Mouse (Mus musculus) G1E (cell line): Measurements from ENCODE around the gene Zfp106. TPM values are rescaled to one million over a fixed set of nuclear protein-coding genes. Genes with fewer than 3 reads are reported as not detected.

ENCODE experiments used
- ATAC-seq: 2 replicates; pipeline ENCODE4 v1.8.0; 2016; ENCODE audit warnings: mild to moderate bottlenecking; ENCODE audit not compliant: insufficient number of reproducible peaks, poor library complexity, low FRiP score, severe bottlenecking; ENCODE audit errors: extremely low read depth
- DNase-seq: peaks from one replicate; pipeline ENCODE4 v3.0.0; 2012; ENCODE audit warnings: low spot score
- H3K27me3 ChIP-seq: 2 replicates; pipeline ENCODE4 v1.6.1; 2012; ENCODE audit warnings: mild to moderate bottlenecking, low read length, inconsistent platforms; ENCODE audit not compliant: insufficient read depth
- H3K36me3 ChIP-seq: replicated peaks from 2 replicates; pipeline ENCODE3; 2012; ENCODE audit warnings: mild to moderate bottlenecking, inconsistent platforms
- H3K4me1 ChIP-seq: 2 replicates; pipeline ENCODE4 v1.6.1; 2012; ENCODE audit warnings: low read depth, low read length, inconsistent platforms, mixed read lengths; ENCODE audit not compliant: insufficient read depth
- H3K4me3 ChIP-seq: 2 replicates; pipeline ENCODE4 v1.5.1; 2012; ENCODE audit warnings: low read depth, mild to moderate bottlenecking, inconsistent platforms, low read length, moderate library complexity, mixed read lengths
- H3K9me3 ChIP-seq: replicated peaks from 2 replicates; pipeline ENCODE4 v1.6.1; 2012; ENCODE audit warnings: inconsistent platforms
- CTCF ChIP-seq: IDR thresholded peaks from 2 replicates; pipeline ENCODE4 v1.5.1; 2012; ENCODE audit warnings: low read depth, low read length, inconsistent platforms, mixed read lengths
- GATA1 ChIP-seq: IDR thresholded peaks from 2 replicates; pipeline ENCODE4 v1.6.1; 2012; ENCODE audit warnings: borderline replicate concordance, low read length, inconsistent platforms, mixed read lengths
- GATA2 ChIP-seq: IDR thresholded peaks from 2 replicates; pipeline ENCODE4 v1.6.1; 2012; ENCODE audit warnings: low read depth, low read length, inconsistent platforms, borderline replicate concordance
- POLR2AphosphoS5 ChIP-seq: IDR thresholded peaks from 2 replicates; pipeline ENCODE4 v1.6.1; 2012; ENCODE audit warnings: low read depth, low read length, inconsistent platforms; ENCODE audit not compliant: insufficient replicate concordance
- TAL1 ChIP-seq: conservative IDR thresholded peaks from 2 replicates; pipeline ENCODE4 v1.6.1; 2012; ENCODE audit warnings: low read depth, low read length, inconsistent platforms, mixed read lengths
- polyA plus RNA-seq: library from polyadenylated mRNA; stranded (reverse); fragments of >175 nt; gene quantifications from 2 replicates; pipeline ENCODE4 v1.2.3, GENCODE M21; 2012
- total RNA-seq, 2 experiments: library from RNA; stranded (forward) in 1 of 2; stranded (reverse) in 1 of 2; fragments of 200-1000 nt in 1 of 2; fragments of >200 nt in 1 of 2; fragmentation: Nextera tagmentation in 1 of 2; gene quantifications; 2 replicates each; pipeline ENCODE4 v1.2.3; 2014 to 2017

The Zfp106 gene
- total and polyA plus RNA-seq, 3 experiments = 98.6 to 301 (median 104) TPM

GRCm38 (mm10) chr2:120469220-120469619, 94.4 kb downstream of the Zfp106 start:
- Histone ChIP-seq H3K9me3 (no peaks in the 10 kb centered on the region), H3K27me3 (peaks cover 51% of the 10 kb centered on the region), H3K36me3 (no peaks in the 10 kb centered on the region), H3K4me3 (no peak overlapping the region), H3K4me1 (peaks cover 8% of the 10 kb centered on the region)
- ATAC-seq (no peak), DNase-seq (no peak)
- TF ChIP-seq CTCF (no peak), GATA2 (no peak), TAL1 (no peak), GATA1 (no peak), POLR2AphosphoS5 (no peak)

- TF ChIP-seq GATA2 (no peak), POLR2AphosphoS5 (no peak), CTCF (no peak), GATA1 (no peak), TAL1 (no peak)
- Histone ChIP-seq H3K4me1 (peaks cover 8% of the 10 kb centered on the region; the same call in 1 of the 2 replicates), H3K4me3 (no peak overlapping the region), H3K27me3 (peaks cover 57% of the 10 kb centered on the region), H3K9me3 (no peaks in the 10 kb centered on the region), H3K36me3 (no peaks in the 10 kb centered on the region)
- no peak for ATAC-seq
- no peak for DNase-seq
These were observed 95.6 kb downstream of the Zfp106 start for GRCm38 (mm10) chr2:120468011-120468410.

- no peak for TF ChIP-seq CTCF
- no peak for TF ChIP-seq GATA1
- no peak for TF ChIP-seq POLR2AphosphoS5
- no peak for TF ChIP-seq TAL1
- no peak for TF ChIP-seq GATA2
- Histone ChIP-seq H3K27me3 (peaks cover 63% of the 10 kb centered on the region), H3K4me3 (no peak overlapping the region), H3K36me3 (no peaks in the 10 kb centered on the region), H3K4me1 (peaks cover 8% of the 10 kb centered on the region; the same call in 1 of the 2 replicates), H3K9me3 (no peaks in the 10 kb centered on the region)
- DNase-seq = no peak
- ATAC-seq = no peak
These were observed 98.3 kb downstream of the Zfp106 start for GRCm38 (mm10) chr2:120465397-120465785.

DNA sequence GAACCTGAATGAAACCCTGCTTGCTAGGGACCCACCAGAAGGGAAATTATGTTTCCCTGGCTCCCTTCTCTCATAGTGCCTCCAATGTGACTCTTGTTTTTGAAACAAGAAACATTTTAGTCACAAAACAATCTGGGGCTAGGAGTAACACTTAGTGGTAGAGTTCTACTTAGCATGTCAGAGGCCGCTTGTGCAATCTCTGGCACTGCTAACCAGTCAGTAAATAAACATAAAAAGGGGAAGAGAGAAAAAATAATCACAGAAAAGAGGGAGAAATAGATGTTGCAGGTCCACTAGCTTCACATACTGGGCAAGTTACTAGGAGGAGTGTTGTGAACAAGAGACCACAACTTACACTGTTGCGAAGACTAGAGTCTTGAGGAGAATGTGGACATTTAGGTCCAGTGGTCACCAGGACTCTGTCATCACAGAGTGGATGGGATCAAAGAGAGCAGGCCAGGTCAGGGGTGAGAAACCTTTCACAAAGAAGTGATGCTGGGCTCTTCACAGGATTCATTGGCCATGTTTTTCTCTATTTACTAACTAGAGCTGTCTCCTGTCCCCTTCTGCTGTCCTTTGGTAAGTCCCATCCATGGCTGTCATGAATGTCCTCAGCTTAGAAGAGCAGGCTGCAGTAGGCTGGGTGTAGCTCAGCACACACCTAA, 98.8 kb downstream of the Zfp106 start:
- no peaks in the 10 kb centered on the region for H3K36me3 ChIP-seq
- peaks cover 6% of the 10 kb centered on the region; the same call in 1 of the 2 replicates for H3K4me1 ChIP-seq
- DNase-seq = no peak
- H3K9me3 ChIP-seq = no peaks in the 10 kb centered on the region
- TF ChIP-seq GATA2 (no peak), POLR2AphosphoS5 (no peak), TAL1 (no peak), CTCF (no peak), GATA1 (no peak)
- H3K27me3 ChIP-seq = peaks cover 58% of the 10 kb centered on the region
- H3K4me3 ChIP-seq = no peak overlapping the region
- ATAC-seq = no peak

DNA sequence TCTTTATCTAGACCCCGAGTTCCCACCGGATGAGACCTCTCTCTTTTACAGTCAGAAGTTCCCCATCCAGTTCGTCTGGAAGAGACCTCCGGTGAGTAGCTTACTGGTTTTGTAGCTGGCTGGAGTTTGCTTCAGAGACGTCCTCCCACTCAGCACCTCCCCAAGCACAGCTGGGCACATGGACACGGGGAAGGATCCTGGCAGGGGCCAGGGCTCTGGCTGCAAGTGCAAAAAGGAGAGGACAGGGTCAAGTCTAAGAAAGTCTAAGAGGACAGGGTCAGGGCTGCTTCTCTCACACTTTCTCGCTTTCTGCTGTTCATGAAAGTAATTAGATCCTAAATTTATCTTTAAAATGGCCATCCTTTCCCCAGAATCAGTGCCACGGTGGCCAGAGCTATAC, 99.6 kb downstream of the Zfp106 start:
- Histone ChIP-seq H3K27me3 (peaks cover 52% of the 10 kb centered on the region), H3K9me3 (no peaks in the 10 kb centered on the region), H3K36me3 (no peaks in the 10 kb centered on the region), H3K4me3 (no peak overlapping the region), H3K4me1 (no peaks in the 10 kb centered on the region)
- TF ChIP-seq GATA2 = no peak
- no peak for TF ChIP-seq CTCF
- TF ChIP-seq GATA1 = no peak
- TF ChIP-seq POLR2AphosphoS5 = no peak
- no peak for TF ChIP-seq TAL1
- ATAC-seq = no peak
- no peak for DNase-seq

DNA sequence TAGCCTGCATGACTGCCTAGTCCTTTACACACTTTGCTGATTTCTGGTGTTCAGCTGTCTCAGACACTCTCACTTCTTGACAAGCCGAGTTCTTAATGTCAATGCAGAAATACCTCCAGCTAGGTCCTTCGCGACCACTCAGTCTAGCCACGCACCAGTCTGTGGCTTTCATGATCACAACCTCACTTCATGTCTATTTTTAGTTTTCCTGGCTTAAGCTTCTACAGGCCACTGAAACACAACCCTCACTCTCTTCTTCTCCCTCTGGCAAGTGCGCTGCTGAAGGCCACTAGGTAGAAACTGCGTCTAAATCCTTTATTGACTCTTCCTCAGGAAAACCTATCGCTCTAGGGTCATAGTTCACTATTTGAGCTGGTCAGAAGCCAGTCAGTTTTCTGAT, 100.3 kb downstream of the Zfp106 start:
- no peak for DNase-seq
- Histone ChIP-seq H3K4me3 (no peak overlapping the region), H3K27me3 (peaks cover 48% of the 10 kb centered on the region), H3K36me3 (no peaks in the 10 kb centered on the region), H3K4me1 (no peaks in the 10 kb centered on the region), H3K9me3 (no peaks in the 10 kb centered on the region)
- ATAC-seq = no peak
- TF ChIP-seq CTCF (no peak), TAL1 (no peak), POLR2AphosphoS5 (no peak), GATA2 (no peak), GATA1 (no peak)

- ATAC-seq = no peak
- no peak for DNase-seq
- TF ChIP-seq GATA1 (no peak), TAL1 (no peak), GATA2 (no peak), POLR2AphosphoS5 (no peak), CTCF (no peak)
- Histone ChIP-seq H3K36me3 (no peaks in the 10 kb centered on the region), H3K4me3 (no peak overlapping the region), H3K27me3 (peaks cover 28% of the 10 kb centered on the region), H3K4me1 (no peaks in the 10 kb centered on the region), H3K9me3 (no peaks in the 10 kb centered on the region)
These were observed 103.4 kb downstream of the Zfp106 start for GRCm38 (mm10) chr2:120460216-120460615.

Other genes starting within 250 kb of the Zfp106 start
- gene Pla2g4f, start 249.7 kb downstream of the Zfp106 start, total RNA-seq (2014; fragmentation: Nextera tagmentation) = not detected in 2 replicates
- 0.05 TPM in 1 of 2 replicates, not detected in the other for gene Pla2g4f, start 249.7 kb downstream of the Zfp106 start, total RNA-seq (2017)
- gene Pla2g4f, start 249.7 kb downstream of the Zfp106 start, polyA plus RNA-seq = 0.03 TPM in 1 of 2 replicates, not detected in the other
- gene Vps39, start 210.7 kb downstream of the Zfp106 start, total RNA-seq (2014; fragmentation: Nextera tagmentation) = 22.1 and 38.8 TPM in 2 replicates
- 26.4 and 29.7 TPM in 2 replicates for gene Vps39, start 210.7 kb downstream of the Zfp106 start, total RNA-seq (2017)
- gene Vps39, start 210.7 kb downstream of the Zfp106 start, polyA plus RNA-seq = 15.1 and 18.6 TPM in 2 replicates
- 16.0 and 17.2 TPM in 2 replicates for gene Ganc, start 159.9 kb downstream of the Zfp106 start, total RNA-seq (2014; fragmentation: Nextera tagmentation)
- 19.2 and 20.4 TPM in 2 replicates for gene Ganc, start 159.9 kb downstream of the Zfp106 start, total RNA-seq (2017)
- 0.95 and 1.6 TPM in 2 replicates for gene Ganc, start 159.9 kb downstream of the Zfp106 start, polyA plus RNA-seq
- gene Tmem87a, start 159.7 kb downstream of the Zfp106 start, total RNA-seq (2014; fragmentation: Nextera tagmentation) = 19.6 and 22.6 TPM in 2 replicates
- gene Tmem87a, start 159.7 kb downstream of the Zfp106 start, total RNA-seq (2017) = 36.8 and 44.1 TPM in 2 replicates
- gene Tmem87a, start 159.7 kb downstream of the Zfp106 start, polyA plus RNA-seq = 0.76 and 0.88 TPM in 2 replicates
- not detected in 2 replicates for gene Capn3, start 107.8 kb downstream of the Zfp106 start, total RNA-seq (2014; fragmentation: Nextera tagmentation)
- gene Capn3, start 107.8 kb downstream of the Zfp106 start, total RNA-seq (2017) = 0.05 and 0.06 TPM in 2 replicates
- gene Capn3, start 107.8 kb downstream of the Zfp106 start, polyA plus RNA-seq = not detected in 2 replicates
- 242 and 301 TPM in 2 replicates for gene Snap23, start 3.8 kb upstream of the Zfp106 start, total RNA-seq (2014; fragmentation: Nextera tagmentation)
- gene Snap23, start 3.8 kb upstream of the Zfp106 start, total RNA-seq (2017) = 253 and 328 TPM in 2 replicates
- 20.5 and 21.7 TPM in 2 replicates for gene Snap23, start 3.8 kb upstream of the Zfp106 start, polyA plus RNA-seq
- gene Haus2, start 45.5 kb upstream of the Zfp106 start, total RNA-seq (2014; fragmentation: Nextera tagmentation) = 30.5 and 41.2 TPM in 2 replicates
- 13.1 and 14.6 TPM in 2 replicates for gene Haus2, start 45.5 kb upstream of the Zfp106 start, total RNA-seq (2017)
- 2.1 and 3.2 TPM in 2 replicates for gene Haus2, start 45.5 kb upstream of the Zfp106 start, polyA plus RNA-seq
- gene Lrrc57, start 45.7 kb upstream of the Zfp106 start, total RNA-seq (2014; fragmentation: Nextera tagmentation) = 35.8 and 52.9 TPM in 2 replicates
- 27.8 and 29.6 TPM in 2 replicates for gene Lrrc57, start 45.7 kb upstream of the Zfp106 start, total RNA-seq (2017)
- gene Lrrc57, start 45.7 kb upstream of the Zfp106 start, polyA plus RNA-seq = 1.5 and 3.0 TPM in 2 replicates
- gene Stard9, start 65.3 kb upstream of the Zfp106 start, total RNA-seq (2014; fragmentation: Nextera tagmentation) = 9.8 and 12.3 TPM in 2 replicates
- 3.7 and 4.0 TPM in 2 replicates for gene Stard9, start 65.3 kb upstream of the Zfp106 start, total RNA-seq (2017)
- 0.34 and 0.54 TPM in 2 replicates for gene Stard9, start 65.3 kb upstream of the Zfp106 start, polyA plus RNA-seq